Mouse (Mus musculus) heart, embryonic 14.5 days (tissue): ENCODE results near the gene Gdf10. TPM values are rescaled to one million over a fixed set of nuclear protein-coding genes. Genes with fewer than 3 reads are reported as not detected.

Experiments
- ATAC-seq: fragments of 200-750 bp; cut with Nextera tagmentation; 2 replicates; pipeline ENCODE4 v1.8.0; 2017; ENCODE audit warnings: low read depth, moderate TSS enrichment; ENCODE audit not compliant: insufficient number of reproducible peaks, insufficient read depth, low FRiP score
- H3K27ac ChIP-seq, 2 experiments: fragments of 200-500 bp in 1 of 2; fragments of 300-500 bp in 1 of 2; sonication (generic) in 1 of 2; replicated peaks in 1 of 2; 2 replicates each; pipeline ENCODE4 v1.5.1; 2012 to 2014; ENCODE audit warnings: low read depth in 2 of 2, low read length in 2 of 2, control low read depth in 1 of 2, mild to moderate bottlenecking in 1 of 2, mixed read lengths in 1 of 2; ENCODE audit not compliant: control insufficient read depth in 1 of 2, insufficient read depth in 1 of 2
- H3K27me3 ChIP-seq: fragments of 300-500 bp; sonication (generic); 2 replicates; pipeline ENCODE4 v1.6.1; 2014; ENCODE audit warnings: mild to moderate bottlenecking, low read length, control low read depth; ENCODE audit not compliant: control insufficient read depth, insufficient read depth
- H3K36me3 ChIP-seq: fragments of 300-500 bp; sonication (generic); 2 replicates; pipeline ENCODE4 v1.6.1; 2014; ENCODE audit warnings: mild to moderate bottlenecking, control low read depth, low read length, mixed read lengths; ENCODE audit not compliant: control insufficient read depth, insufficient read depth
- H3K4me1 ChIP-seq, 2 experiments: fragments of 200-500 bp in 1 of 2; fragments of 300-500 bp in 1 of 2; sonication (generic) in 1 of 2; 2 replicates each; pipeline ENCODE4 v1.6.1; 2012 to 2014; ENCODE audit warnings: low read length in 2 of 2, control low read depth in 1 of 2, mixed read lengths in 1 of 2; ENCODE audit not compliant: control insufficient read depth in 2 of 2, insufficient read depth in 2 of 2
- H3K4me2 ChIP-seq: fragments of 300-500 bp; sonication (generic); 2 replicates; pipeline ENCODE4 v1.6.1; 2014; ENCODE audit warnings: mild to moderate bottlenecking, low read length
- H3K4me3 ChIP-seq, 2 experiments: fragments of 200-500 bp in 1 of 2; fragments of 300-500 bp in 1 of 2; sonication (generic) in 1 of 2; 2 replicates each; pipeline ENCODE4 v1.5.1; 2012 to 2014; ENCODE audit warnings: low read length in 2 of 2, mild to moderate bottlenecking in 2 of 2, control low read depth in 1 of 2, low read depth in 1 of 2, moderate library complexity in 1 of 2; ENCODE audit not compliant: control insufficient read depth in 1 of 2, insufficient read depth in 1 of 2
- H3K9ac ChIP-seq: fragments of 300-500 bp; sonication (generic); 2 replicates; pipeline ENCODE4 v1.6.1; 2014; ENCODE audit warnings: mild to moderate bottlenecking, low read length
- H3K9me3 ChIP-seq: fragments of 300-500 bp; sonication (generic); 2 replicates; pipeline ENCODE4 v1.6.1; 2016; ENCODE audit warnings: low read length, control low read depth; ENCODE audit not compliant: control insufficient read depth
- WGBS: fragments of 180-500 bp; shearing (Covaris S2); extraction: QIAGEN DNeasy Blood & Tissue Kit; methylation state at CpG from one replicate; pipeline ENCODE4 v1.1.7; 2014; 5-methylcytosine and 5-hydroxymethylcytosine counted together
- polyA plus RNA-seq: library from polyadenylated mRNA; unstranded; fragments of >200 nt; fragmentation: Nextera tagmentation; extraction: Ambion mirVana; gene quantifications from 2 replicates; pipeline ENCODE4 v1.2.1, GENCODE M21; 2014

Gene Gdf10
- polyA plus RNA-seq, 1 experiment from 2014 or later: 2.7 TPM

- 82% methylated on average over 9 of the region's 9 CpGs for WGBS
- ATAC-seq: no peak
- 0 out of 2 replicates have a peak, but pooled peaks cover 7% of the 10 kb centered on the region for H3K27me3 ChIP-seq
These were observed 9.2 kb upstream of the Gdf10 start for GRCm38 (mm10) chr14:33914206-33914605.

DNA sequence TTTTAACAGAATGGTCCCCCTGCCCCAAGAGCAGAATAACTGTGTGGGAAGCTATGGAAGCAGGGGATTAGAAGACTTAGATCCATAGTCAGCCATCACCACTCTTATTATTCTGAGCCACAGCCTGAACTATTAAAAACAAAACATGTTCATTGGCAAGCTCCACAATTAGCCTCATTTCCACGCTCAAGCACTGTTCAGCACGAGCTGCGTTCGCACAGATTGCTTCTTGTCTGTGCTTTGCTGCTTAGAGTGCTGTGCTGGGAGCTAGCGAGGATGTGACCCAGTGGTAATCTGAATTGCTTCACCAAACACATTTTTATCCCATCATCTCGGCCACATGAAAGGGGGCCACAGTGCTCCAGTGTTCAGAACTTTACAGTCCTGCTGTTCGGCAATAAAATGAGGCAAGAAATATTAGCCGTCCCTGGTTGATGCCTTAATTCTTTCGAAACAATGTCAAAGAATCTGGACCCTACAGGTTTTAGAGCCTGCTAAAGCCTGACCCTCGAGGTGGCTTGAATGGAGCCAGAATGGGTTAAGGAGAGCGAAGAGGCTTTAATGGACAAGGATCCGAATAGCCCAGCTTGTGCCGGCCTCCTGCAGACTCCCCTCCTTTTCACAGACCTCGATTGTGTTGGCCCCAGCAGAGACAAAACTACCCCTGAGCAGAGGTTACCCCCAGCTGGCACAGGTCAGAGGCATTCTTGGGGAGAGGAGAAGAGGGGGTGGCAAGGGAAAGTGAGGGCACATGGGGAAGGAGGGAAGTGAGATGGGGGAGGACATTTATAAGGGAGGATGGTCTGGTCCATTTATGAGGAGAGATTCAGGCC, 2.4 kb upstream of the Gdf10 start:
- Histone ChIP-seq H3K4me3 (no peak overlapping the region), H3K9me3 (no peaks in the 10 kb centered on the region), H3K36me3 (no peaks in the 10 kb centered on the region), H3K27ac (no peak overlapping the region), H3K4me1 (peaks cover 0 to 3% of the 10 kb centered on the region in 2 experiments; a peak in 1 of 4 replicates), H3K27me3 (peaks cover 66% of the 10 kb centered on the region), H3K9ac (no peak overlapping the region), H3K4me2 (no peak overlapping the region)
- 52% methylated on average over 14 of the region's 14 CpGs for WGBS
- ATAC-seq: no peak

More at GRCm38 (mm10) chr14:33914206-33914605, 9.2 kb upstream of the Gdf10 start:
- no peak overlapping the region for H3K9ac ChIP-seq
- no peaks in the 10 kb centered on the region for H3K9me3 ChIP-seq
- no peak overlapping the region for H3K4me2 ChIP-seq
- no peak overlapping the region for H3K27ac ChIP-seq
- no peaks in the 10 kb centered on the region for H3K4me1 ChIP-seq
- H3K36me3 ChIP-seq: no peaks in the 10 kb centered on the region
- H3K4me3 ChIP-seq: no peak overlapping the region

- Histone ChIP-seq H3K4me1 (peaks cover 0 to 3% of the 10 kb centered on the region in 2 experiments; a peak in 1 of 4 replicates), H3K36me3 (no peaks in the 10 kb centered on the region), H3K27me3 (peaks cover 80% of the 10 kb centered on the region), H3K4me2 (peak overlapping the region; percentile 98), H3K27ac (no peak overlapping the region), H3K4me3 (peak overlapping the region; percentile 42 to 64), H3K9me3 (no peaks in the 10 kb centered on the region), H3K9ac (no peak overlapping the region; the same call in 1 of the 2 replicates)
- no peak for ATAC-seq
- WGBS: 18% methylated on average over 8 of the region's 8 CpGs
These were observed 618 bp upstream of the Gdf10 start for GRCm38 (mm10) chr14:33922771-33923167.

DNA sequence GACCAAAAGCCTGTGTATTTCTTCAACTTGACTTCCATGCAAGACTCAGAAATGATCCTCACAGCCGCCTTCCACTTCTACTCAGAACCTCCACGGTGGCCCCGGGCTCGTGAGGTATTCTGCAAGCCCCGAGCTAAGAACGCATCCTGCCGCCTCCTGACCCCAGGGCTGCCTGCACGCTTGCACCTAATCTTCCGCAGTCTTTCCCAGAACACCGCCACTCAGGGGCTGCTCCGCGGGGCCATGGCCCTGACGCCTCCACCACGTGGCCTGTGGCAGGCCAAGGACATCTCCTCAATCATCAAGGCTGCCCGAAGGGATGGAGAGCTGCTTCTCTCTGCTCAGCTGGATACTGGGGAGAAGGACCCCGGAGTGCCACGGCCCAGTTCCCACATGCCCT, 8.5 kb downstream of the Gdf10 start:
- H3K4me2 ChIP-seq: peak overlapping the region; percentile 4; the same call in 1 of the 2 replicates
- no peak overlapping the region for H3K4me3 ChIP-seq
- ATAC-seq: no peak
- H3K27ac ChIP-seq: no peak overlapping the region
- no peaks in the 10 kb centered on the region for H3K9me3 ChIP-seq
- H3K27me3 ChIP-seq: peaks cover 58% of the 10 kb centered on the region
- no peaks in the 10 kb centered on the region for H3K36me3 ChIP-seq
- WGBS: 27% methylated on average over 17 of the region's 17 CpGs
- no peaks in the 10 kb centered on the region for H3K4me1 ChIP-seq
- H3K9ac ChIP-seq: no peak overlapping the region

GRCm38 (mm10) chr14:33932935-33933703, 9.7 kb downstream of the Gdf10 start:
- ATAC-seq: no peak
- peaks cover 51% of the 10 kb centered on the region for H3K27me3 ChIP-seq
- no peak overlapping the region for H3K27ac ChIP-seq
- 57% methylated on average over 10 of the region's 10 CpGs for WGBS
- no peaks in the 10 kb centered on the region for H3K4me1 ChIP-seq
- no peaks in the 10 kb centered on the region for H3K9me3 ChIP-seq
- no peak overlapping the region for H3K4me2 ChIP-seq
- H3K36me3 ChIP-seq: no peaks in the 10 kb centered on the region
- H3K9ac ChIP-seq: no peak overlapping the region
- no peak overlapping the region for H3K4me3 ChIP-seq

GRCm38 (mm10) chr14:33933778-33934317, 10.5 kb downstream of the Gdf10 start:
- WGBS: 37% methylated on average over 5 of the region's 5 CpGs
- Histone ChIP-seq H3K27ac (no peak overlapping the region), H3K27me3 (peaks cover 44% of the 10 kb centered on the region), H3K36me3 (no peaks in the 10 kb centered on the region), H3K9me3 (no peaks in the 10 kb centered on the region), H3K4me2 (no peak overlapping the region), H3K4me3 (no peak overlapping the region), H3K4me1 (no peaks in the 10 kb centered on the region), H3K9ac (no peak overlapping the region)
- ATAC-seq: no peak

- H3K9me3 ChIP-seq: no peaks in the 10 kb centered on the region
- peak overlapping the region; percentile 15 to 24; a peak in 1 of 4 replicates for H3K4me3 ChIP-seq
- peak overlapping the region; percentile 60 for H3K4me2 ChIP-seq
- peaks cover 6 to 10% of the 10 kb centered on the region in 2 experiments; a peak in 2 of 4 replicates for H3K4me1 ChIP-seq
- no peak for ATAC-seq
- no peak overlapping the region for H3K27ac ChIP-seq
- H3K9ac ChIP-seq: no peak overlapping the region
- no peaks in the 10 kb centered on the region for H3K36me3 ChIP-seq
- peaks cover 4% of the 10 kb centered on the region; the same call in 1 of the 2 replicates for H3K27me3 ChIP-seq
- 24% methylated on average over 9 of the region's 9 CpGs for whole genome bisulfite sequencing
These were observed 15.7 kb downstream of the Gdf10 start for GRCm38 (mm10) chr14:33939117-33939516.
